Comparison of ENCODE assay signal across 8 mouse cellular contexts in the genomic region with DNA sequence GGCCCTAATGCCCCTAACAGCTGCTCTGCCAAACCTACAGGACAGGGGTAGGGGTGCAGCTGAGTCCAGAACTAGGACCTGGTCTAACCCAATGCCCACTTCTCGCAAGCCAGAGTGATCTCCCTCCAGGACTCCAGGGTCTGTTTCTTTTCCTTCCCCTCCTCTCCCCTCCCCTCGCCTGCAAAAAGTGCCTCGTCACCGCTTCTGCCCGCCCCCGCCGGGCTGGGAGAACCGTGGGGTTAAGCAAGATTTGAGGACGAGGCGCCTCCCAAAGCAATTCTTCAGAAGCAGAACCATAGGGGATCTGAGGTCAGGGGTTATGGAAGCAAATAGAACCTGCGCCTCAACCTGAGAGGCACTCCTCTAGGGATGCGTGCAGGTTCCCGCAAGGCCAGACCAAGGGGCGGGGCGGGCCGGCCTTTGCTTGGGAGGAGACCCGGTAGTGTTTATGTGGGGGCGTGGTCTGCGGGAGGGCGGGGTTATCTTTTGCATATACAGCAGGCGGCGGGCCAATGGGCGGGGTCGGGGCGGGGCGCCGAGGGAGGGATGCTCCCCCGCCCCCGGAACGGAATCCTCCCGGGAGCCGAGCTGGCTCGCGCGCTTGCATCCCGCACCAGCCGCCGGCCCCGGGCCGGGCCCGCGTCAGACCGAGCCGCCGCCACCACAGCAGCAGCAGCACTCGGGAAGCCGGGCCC. TPM values are rescaled to one million over a fixed set of nuclear protein-coding genes. Genes with fewer than 3 reads are reported as not detected.
DNase-seq lines count a peak whose midpoint lies in the region; ATAC-seq and TF ChIP-seq lines count a peak whose summit lies in the region.

Gene Numbl, plus strand, starts transcription at position 229 of the 695 bp plus-strand sequence.

- TF ChIP-seq CTCF in bone marrow, adult 2 months (IDR thresholded peaks at IDR 0.05; ENCODE audit: control insufficient read depth, insufficient read depth, low read length) = no peak

- 0 out of 2 replicates have a peak, but pooled peaks have one; percentile 9 for TF ChIP-seq POLR2A in bone marrow, adult 2 months (IDR thresholded peaks at IDR 0.05; ENCODE audit: borderline replicate concordance, control insufficient read depth, low read depth, low read length)

- peak; percentile 81 for ATAC-seq in embryonic facial prominence, embryonic 15.5 days (ENCODE audit: insufficient number of reproducible peaks, low FRiP score, low TSS enrichment, low read depth)
- ATAC-seq in kidney, embryonic 14.5 days (ENCODE audit: low FRiP score, low TSS enrichment) = peak; percentile 90
- peak; percentile 75 for ATAC-seq in limb, embryonic 15.5 days (ENCODE audit: insufficient number of reproducible peaks, low FRiP score, low TSS enrichment, low read depth)

- under 1% methylated on average over 47 of the region's 47 CpGs for WGBS in bone marrow, adult 2 months
- under 1% methylated on average over 47 of the region's 47 CpGs for WGBS in embryonic facial prominence, embryonic 15.5 days
- WGBS in kidney, embryonic 14.5 days = under 1% methylated on average over 29 of the region's 47 CpGs
- WGBS in limb, embryonic 15.5 days = 1% methylated on average over 38 of the region's 47 CpGs

- H3K27ac ChIP-seq in bone marrow, adult 2 months (ENCODE audit: control insufficient read depth, insufficient read depth, low read depth, low read length, poor library complexity) = peak within 1 kb of the TSS; percentile 81
- H3K27ac ChIP-seq in embryonic facial prominence, embryonic 15.5 days (replicated peaks) = peak within 1 kb of the TSS; percentile 94
- H3K27ac ChIP-seq in kidney, embryonic 14.5 days (ENCODE audit: low read depth, low read length) = peak within 1 kb of the TSS; percentile 53; the same call in 1 of the 2 replicates
- H3K27ac ChIP-seq in limb, embryonic 15.5 days = peak within 1 kb of the TSS; percentile 97

- no peaks in the 10 kb centered on the region for H3K9me3 ChIP-seq in embryonic facial prominence, embryonic 15.5 days (replicated peaks)
- no peaks in the 10 kb centered on the region for H3K9me3 ChIP-seq in kidney, embryonic 14.5 days (ENCODE audit: control insufficient read depth, low read length)
- no peaks in the 10 kb centered on the region for H3K9me3 ChIP-seq in limb, embryonic 15.5 days

- H3K36me3 ChIP-seq in embryonic facial prominence, embryonic 15.5 days = peaks cover 17% of the 10 kb centered on the region
- H3K36me3 ChIP-seq in kidney, embryonic 14.5 days (ENCODE audit: control insufficient read depth, insufficient read depth, low read length) = peaks cover 11% of the 10 kb centered on the region; the same call in 1 of the 2 replicates
- H3K36me3 ChIP-seq in limb, embryonic 15.5 days = peaks cover 32% of the 10 kb centered on the region

- H3K9ac ChIP-seq in embryonic facial prominence, embryonic 15.5 days = peak within 1 kb of the TSS; percentile 79
- H3K9ac ChIP-seq in kidney, embryonic 14.5 days (ENCODE audit: low read depth, low read length) = peak within 1 kb of the TSS; percentile 87
- peak within 1 kb of the TSS; percentile 95 for H3K9ac ChIP-seq in limb, embryonic 15.5 days

- peak; percentile 95 for DNase-seq in 416B (ENCODE audit: low read depth)
- DNase-seq in heart, adult 9 months (ENCODE audit: low spot score in 2 of 2) = peak; percentile 90 to 93
- peak; percentile 53 to 80 for DNase-seq in monocyte, adult 2 months (ENCODE audit: low read depth in 1 of 2, low spot score in 2 of 2)
- DNase-seq in spleen, postnatal 36 days (ENCODE audit: low spot score in 2 of 2) = peak; percentile 86 to 92

- H3K4me2 ChIP-seq in embryonic facial prominence, embryonic 15.5 days (replicated peaks) = peak within 1 kb of the TSS; percentile 80
- peak within 1 kb of the TSS; percentile 78 for H3K4me2 ChIP-seq in kidney, embryonic 14.5 days (replicated peaks; ENCODE audit: low read depth, low read length)
- peak within 1 kb of the TSS; percentile 80 for H3K4me2 ChIP-seq in limb, embryonic 15.5 days

- H3K27me3 ChIP-seq in embryonic facial prominence, embryonic 15.5 days = no peaks in the 10 kb centered on the region
- no peaks in the 10 kb centered on the region for H3K27me3 ChIP-seq in kidney, embryonic 14.5 days (ENCODE audit: control insufficient read depth, insufficient read depth, low read length)
- H3K27me3 ChIP-seq in limb, embryonic 15.5 days = no peaks in the 10 kb centered on the region

- H3K4me1 ChIP-seq in bone marrow, adult 2 months (ENCODE audit: control insufficient read depth, insufficient read depth, low read length) = peaks cover 2% of the 10 kb centered on the region; the same call in 1 of the 2 replicates
- H3K4me1 ChIP-seq in embryonic facial prominence, embryonic 15.5 days = peaks cover 41% of the 10 kb centered on the region
- H3K4me1 ChIP-seq in kidney, embryonic 14.5 days (ENCODE audit: control insufficient read depth, insufficient read depth, low read length) = peaks cover 15% of the 10 kb centered on the region
- H3K4me1 ChIP-seq in limb, embryonic 15.5 days = peaks cover 29% of the 10 kb centered on the region

- peak within 1 kb of the TSS; percentile 81 for H3K4me3 ChIP-seq in bone marrow, adult 2 months (replicated peaks; ENCODE audit: control insufficient read depth, low read depth, low read length)
- peak within 1 kb of the TSS; percentile 78 for H3K4me3 ChIP-seq in embryonic facial prominence, embryonic 15.5 days (replicated peaks)
- peak within 1 kb of the TSS; percentile 79 for H3K4me3 ChIP-seq in kidney, embryonic 14.5 days (ENCODE audit: low read length)
- H3K4me3 ChIP-seq in limb, embryonic 15.5 days = peak within 1 kb of the TSS; percentile 83

RNA-seq across cellular contexts. Expression of gene Numbl, which starts in this region (rescaled TPM):
- polyA plus RNA-seq in bone marrow, adult 2 months (2011; ENCODE audit: insufficient read depth, insufficient read length, low replicate concordance, missing spikeins) = 2.4 and 3.2 TPM in 2 replicates
- polyA plus RNA-seq in embryonic facial prominence, embryonic 15.5 days (2015; fragmentation: Nextera tagmentation; extraction: Ambion mirVana) = 48.7 and 49.3 TPM in 2 replicates
- 9.1 and 10.8 TPM in 2 replicates for polyA plus RNA-seq in kidney, embryonic 14.5 days (2014; fragmentation: Nextera tagmentation; extraction: Ambion mirVana)
- polyA plus RNA-seq in limb, embryonic 15.5 days (2015; fragmentation: Nextera tagmentation; extraction: Ambion mirVana) = 38.9 and 41.7 TPM in 2 replicates

Comparison
In these comparisons a context has a peak if more than half of its experiments do, and no peak if none do; other contexts are left out.
1. Peak in every context shown above with its lines: DNase-seq, ATAC-seq, H3K4me3 ChIP-seq and H3K27ac ChIP-seq.